Comparison of ENCODE assay signal across 8 mouse cellular contexts in the genomic region with DNA sequence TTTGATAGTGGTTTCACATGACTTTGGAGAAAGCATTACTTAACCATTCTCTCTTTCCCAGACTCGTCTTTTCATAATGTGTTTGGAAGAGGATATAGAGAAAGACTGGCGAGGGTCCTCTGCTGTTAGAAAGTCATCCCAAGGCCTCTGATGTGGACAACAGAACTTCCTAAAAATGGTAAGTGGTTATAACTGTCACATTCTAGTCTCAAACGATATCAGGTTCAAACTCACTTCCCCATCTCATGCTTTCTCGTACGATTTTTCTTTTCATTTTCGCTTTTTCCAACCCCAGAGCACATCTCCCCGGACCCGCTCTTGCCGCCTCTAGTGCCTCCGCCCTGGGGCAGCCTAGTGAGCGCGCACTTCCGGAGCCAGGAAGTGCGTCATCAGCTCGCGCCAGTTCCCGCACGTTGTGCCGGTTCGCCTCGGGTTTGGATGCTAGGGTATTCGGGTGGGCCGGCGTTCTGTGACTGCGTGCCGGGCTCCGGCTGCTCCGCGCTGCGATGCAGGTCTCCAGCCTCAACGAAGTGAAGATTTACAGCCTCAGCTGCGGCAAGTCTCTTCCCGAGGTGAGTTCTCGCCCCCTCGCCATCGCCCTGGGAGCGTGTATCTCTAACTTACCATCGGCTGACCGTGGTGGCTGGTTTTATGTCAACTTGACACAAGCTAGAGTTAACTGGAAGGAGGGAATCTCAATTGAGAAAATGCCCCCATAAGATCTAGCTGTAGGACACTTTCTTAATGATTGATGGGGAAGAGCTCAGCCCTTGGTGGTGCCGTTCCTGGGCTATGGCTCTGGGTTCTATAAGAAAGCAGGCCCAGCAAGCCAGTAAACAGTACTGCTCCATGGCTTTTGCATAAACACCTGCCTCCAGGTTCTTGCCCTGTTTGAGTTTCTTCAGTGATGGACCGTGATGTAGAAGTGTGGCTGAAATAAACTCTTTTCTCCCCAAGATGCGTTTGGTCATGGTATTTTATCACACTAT. TPM values are rescaled to one million over a fixed set of nuclear protein-coding genes. Genes with fewer than 3 reads are reported as not detected.
DNase-seq lines count a peak whose midpoint lies in the region; ATAC-seq and TF ChIP-seq lines count a peak whose summit lies in the region.

A gene (plus strand): TSS at position 411 of the 989 bp plus-strand sequence.

- H3K4me1 ChIP-seq in G1E (ENCODE audit: insufficient read depth, low read depth, low read length), result peaks cover 20% of the 10 kb centered on the region
- H3K4me1 ChIP-seq in forebrain, postnatal 0 days (ENCODE audit: insufficient read depth), result peaks cover 12% of the 10 kb centered on the region; the same call in 1 of the 2 replicates
- peaks cover 8% of the 10 kb centered on the region for H3K4me1 ChIP-seq in lung, embryonic 16.5 days (replicated peaks; ENCODE audit: control insufficient read depth, insufficient read depth, low read length)

- H3K9me3 ChIP-seq in G1E (replicated peaks), result no peaks in the 10 kb centered on the region
- no peaks in the 10 kb centered on the region for H3K9me3 ChIP-seq in forebrain, postnatal 0 days (ENCODE audit: low read length)
- H3K9me3 ChIP-seq in lung, embryonic 16.5 days (ENCODE audit: control insufficient read depth, low read length), result no peaks in the 10 kb centered on the region

- H3K4me2 ChIP-seq in forebrain, postnatal 0 days (ENCODE audit: low read depth), result peak within 1 kb of the TSS; percentile 80
- peak within 1 kb of the TSS; percentile 80 for H3K4me2 ChIP-seq in lung, embryonic 16.5 days (ENCODE audit: low read depth, low read length)

- TF ChIP-seq CTCF in G1E (IDR thresholded peaks at IDR 0.05; ENCODE audit: low read depth, low read length), result no peak
- no peak for TF ChIP-seq CTCF in forebrain, postnatal 0 days (IDR thresholded peaks at IDR 0.05; ENCODE audit: low read depth)

- peak within 1 kb of the TSS; percentile 47 for H3K27ac ChIP-seq in forebrain, postnatal 0 days (ENCODE audit: low read depth, low read length)
- 0 out of 2 replicates have a peak within 1 kb of the TSS, but pooled peaks have one; percentile 15 for H3K27ac ChIP-seq in lung, embryonic 16.5 days (ENCODE audit: low read length)

- H3K9ac ChIP-seq in forebrain, postnatal 0 days, result peak within 1 kb of the TSS; percentile 60
- H3K9ac ChIP-seq in lung, embryonic 16.5 days (ENCODE audit: low read length), result peak within 1 kb of the TSS; percentile 74

- H3K27me3 ChIP-seq in G1E (ENCODE audit: insufficient read depth, low read length), result no peaks in the 10 kb centered on the region
- H3K27me3 ChIP-seq in forebrain, postnatal 0 days (ENCODE audit: insufficient read depth, low read length), result no peaks in the 10 kb centered on the region
- H3K27me3 ChIP-seq in lung, embryonic 16.5 days (ENCODE audit: control insufficient read depth, insufficient read depth, low read depth, low read length), result no peaks in the 10 kb centered on the region

- under 1% methylated on average over 42 of the region's 42 CpGs for WGBS in forebrain, postnatal 0 days
- under 1% methylated on average over 42 of the region's 42 CpGs for WGBS in lung, embryonic 16.5 days

- peaks cover 42% of the 10 kb centered on the region for H3K36me3 ChIP-seq in G1E (replicated peaks)
- H3K36me3 ChIP-seq in forebrain, postnatal 0 days (ENCODE audit: insufficient read depth), result peaks cover 20% of the 10 kb centered on the region
- H3K36me3 ChIP-seq in lung, embryonic 16.5 days (ENCODE audit: control insufficient read depth, insufficient read depth, low read length), result peaks cover 4% of the 10 kb centered on the region

- H3K4me3 ChIP-seq in G1E (ENCODE audit: low read depth, low read length), result peak within 1 kb of the TSS; percentile 86
- H3K4me3 ChIP-seq in forebrain, postnatal 0 days (ENCODE audit: low read depth, low read length), result peak within 1 kb of the TSS; percentile 66
- H3K4me3 ChIP-seq in lung, embryonic 16.5 days (ENCODE audit: low read length), result peak within 1 kb of the TSS; percentile 86

- ATAC-seq in G1E (ENCODE audit: extremely low read depth, insufficient number of reproducible peaks, low FRiP score, poor library complexity, severe bottlenecking), result peak; percentile 83
- ATAC-seq in forebrain, postnatal 0 days, result peak; percentile 99
- peak; percentile 95 to 98 for ATAC-seq in hematopoietic stem cell, adult 5-6 weeks (replicated peaks in 1 of 2; ENCODE audit: insufficient read depth in 1 of 2, low FRiP score in 2 of 2, low TSS enrichment in 1 of 2, low read depth in 1 of 2, poor library complexity in 2 of 2, severe bottlenecking in 2 of 2)
- peak; percentile 98 for ATAC-seq in lung, embryonic 16.5 days (ENCODE audit: low read depth)

- DNase-seq in G1E (ENCODE audit: low spot score), result peak; percentile 78
- peak; percentile 87 to 93 for DNase-seq in cerebellum, adult 18-20 months
- peak; percentile 97 for DNase-seq in forebrain, postnatal 0 days
- peak; percentile 55 for DNase-seq in layer of hippocampus, adult 9-10 months (ENCODE audit: low spot score)
- peak; percentile 61 for DNase-seq in ovary, postnatal 10 days (ENCODE audit: low spot score)
- DNase-seq in thymus, postnatal 10 days (ENCODE audit: low spot score in 2 of 2), result peak; percentile 71 to 81

RNA-seq across cellular contexts. Expression of the gene that starts here (rescaled TPM):
- total RNA-seq in G1E (2014; fragmentation: Nextera tagmentation) (25.7 and 37.8 TPM in 2 replicates), G1E (2017) (12.8 and 18.6 TPM in 2 replicates)
- polyA plus RNA-seq in G1E (2012), result 4.2 and 10.2 TPM in 2 replicates
- total RNA-seq in forebrain, postnatal 0 days (2014; rRNA removed), result 11.6 and 13.9 TPM in 2 replicates
- 9.1 and 13.2 TPM in 2 replicates for polyA plus RNA-seq in forebrain, postnatal 0 days (2015; fragmentation: Nextera tagmentation; extraction: Ambion mirVana)
- 8.7 and 13.2 TPM in 2 replicates for total RNA-seq in hematopoietic stem cell, adult 5-6 weeks (2017)
- polyA plus RNA-seq in lung, embryonic 16.5 days (2015; fragmentation: Nextera tagmentation; extraction: Ambion mirVana), result 20.8 TPM in 2 replicates

Comparison
In these comparisons a context has a peak if more than half of its experiments do, and no peak if none do; other contexts are left out.
1. Peak in every context shown above with its lines: DNase-seq, ATAC-seq, H3K4me3 ChIP-seq and H3K27ac ChIP-seq.